Mouse (Mus musculus): ENCODE measurements around the gene Adam4.
"Not testable (repeated sequence)": the region's sequence is repeated elsewhere in the genome, so short reads cannot be mapped to it uniquely, and the experiment has no call there.

The Adam4 gene

DNA sequence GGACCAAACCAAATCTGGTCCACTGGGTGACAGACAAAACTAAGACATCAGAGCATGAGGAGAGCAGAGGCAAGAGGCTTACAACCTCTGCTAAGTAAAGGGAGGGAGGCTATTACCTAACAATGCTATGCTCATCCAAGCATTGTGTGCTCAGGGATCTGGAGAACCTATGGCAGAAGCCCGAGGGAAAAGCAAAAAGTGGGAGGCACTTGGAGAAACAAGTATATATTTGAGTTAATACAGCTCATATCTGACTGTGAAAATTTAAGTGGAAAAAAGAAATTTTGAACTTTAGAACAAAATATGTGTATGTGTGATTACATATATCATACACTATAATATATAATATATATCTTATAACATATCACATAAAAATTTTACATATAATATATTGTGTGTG lies at the start of gene Adam4:
Gene Adam4 (minus strand): TSS at position 101 of the 400 bp plus-strand sequence.
- DNase-seq (ENCODE audit: low read depth, low spot score) = no peak

- not testable (repeated sequence) for DNase-seq (ENCODE audit: low read depth, low spot score)
Observed at GRCm38 (mm10) chr12:81459051-81459450, 37.3 kb upstream of the Adam4 start.

DNA sequence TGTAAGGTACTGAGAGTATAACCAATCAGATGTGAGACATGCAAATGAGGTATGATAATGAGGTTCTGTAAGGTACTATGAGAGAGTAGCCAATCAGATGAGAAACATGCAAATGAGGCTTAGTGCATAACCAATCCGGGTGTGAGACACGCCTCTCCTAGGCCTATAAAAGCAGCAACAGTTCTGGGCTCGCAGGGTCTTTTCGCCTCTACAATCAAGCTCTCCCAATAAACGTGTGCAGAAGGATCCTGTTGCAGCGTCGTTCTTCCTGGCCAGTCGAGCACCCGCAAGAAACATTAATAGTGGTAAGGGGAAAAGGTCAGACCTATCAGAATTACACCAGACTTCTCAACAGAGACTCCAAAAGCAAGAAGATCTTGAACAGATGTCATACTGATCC lies 17.2 kb upstream of the Adam4 start:
- not testable (repeated sequence) for DNase-seq (ENCODE audit: low read depth, low spot score)

GRCm38 (mm10) chr12:81434778-81435177 lies 13.0 kb upstream of the Adam4 start:
- not testable (repeated sequence) for DNase-seq (ENCODE audit: low read depth, low spot score)

DNA sequence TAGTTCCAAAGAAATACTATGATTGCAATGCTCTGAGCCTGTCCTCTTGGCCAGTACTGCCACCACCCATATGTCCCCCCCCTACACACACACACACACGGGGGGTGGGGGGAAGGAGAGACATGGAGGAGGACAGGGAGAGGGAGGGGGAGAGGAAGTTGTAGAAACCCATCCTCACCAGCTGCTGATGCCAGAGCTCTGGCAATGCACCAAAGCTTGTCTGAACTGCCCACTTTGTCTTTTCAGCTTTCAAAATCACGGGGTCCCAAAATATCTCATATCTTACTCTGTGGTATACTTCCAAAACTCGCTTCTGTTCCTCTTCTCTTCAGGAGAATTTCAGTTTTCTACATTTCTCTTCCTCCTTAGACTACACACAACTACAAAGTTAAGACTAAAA lies 8.5 kb downstream of the Adam4 start:
- DNase-seq (ENCODE audit: low read depth, low spot score) = no peak

GRCm38 (mm10) chr12:81408966-81409365 lies 12.8 kb downstream of the Adam4 start:
- no peak for DNase-seq (ENCODE audit: low read depth, low spot score)

DNA sequence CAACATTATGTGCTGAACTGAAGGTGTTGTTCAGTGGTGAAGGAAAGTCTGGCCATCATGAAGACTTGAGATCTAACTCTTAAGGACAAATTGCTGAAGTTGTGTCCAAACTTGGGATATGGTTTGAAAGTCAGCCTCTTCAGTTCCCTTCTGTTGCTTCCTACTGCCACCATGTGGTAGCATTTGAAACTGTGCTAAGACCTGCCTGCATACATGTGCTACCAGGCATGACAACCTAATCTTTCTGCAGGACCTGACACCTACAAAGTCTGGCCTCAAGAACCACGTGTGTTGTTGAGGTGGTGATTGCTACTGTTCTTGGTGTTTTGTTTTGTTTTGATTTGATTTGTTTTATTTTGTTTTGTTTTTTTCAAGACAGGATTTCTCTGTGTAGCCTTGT lies 19.6 kb downstream of the Adam4 start:
- DNase-seq (ENCODE audit: low read depth, low spot score) = peak; percentile 69

DNA sequence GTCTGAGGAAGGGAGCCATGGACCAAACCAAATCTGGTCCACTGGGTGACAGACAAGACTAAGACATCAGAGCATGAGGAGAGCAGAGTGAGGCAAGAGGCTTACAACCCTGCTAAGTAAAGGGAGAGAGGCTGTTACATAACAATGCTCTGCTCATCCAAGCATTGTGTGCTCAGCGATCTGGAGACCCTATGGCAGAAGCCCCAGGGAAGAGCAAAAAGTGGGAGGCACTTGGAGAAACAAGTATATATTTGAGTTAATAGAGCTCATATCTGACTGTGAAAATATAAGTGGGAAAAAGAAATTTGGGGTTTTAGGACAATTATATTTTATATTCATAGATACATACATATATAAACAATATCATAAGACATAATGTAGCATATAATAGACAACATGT lies 42.4 kb downstream of the Adam4 start, which contains the start of gene Gm4787:
Gene Gm4787 (minus strand): TSS at position 101 of the 400 bp plus-strand sequence.
- DNase-seq (ENCODE audit: low read depth, low spot score) = not testable (repeated sequence)
